Mouse (Mus musculus): ENCODE results near the gene Syt6.

The Syt6 gene

GRCm38 (mm10) chr3:103650406-103650805, 75.4 kb downstream of the Syt6 start:
- no peak for DNase-seq

- DNase-seq, result no peak
Observed at GRCm38 (mm10) chr3:103660012-103660411, 85.0 kb downstream of the Syt6 start.

- no peak for DNase-seq
Observed at GRCm38 (mm10) chr3:103661714-103662113, 86.7 kb downstream of the Syt6 start.

- DNase-seq, result no peak
Observed at GRCm38 (mm10) chr3:103663385-103663784, 88.4 kb downstream of the Syt6 start.

- DNase-seq, result no peak
Observed at GRCm38 (mm10) chr3:103672113-103672512, 97.1 kb downstream of the Syt6 start.

GRCm38 (mm10) chr3:103672716-103673115, 97.7 kb downstream of the Syt6 start:
- no peak for DNase-seq

- no peak for DNase-seq
Observed at GRCm38 (mm10) chr3:103678811-103679210, 103.8 kb downstream of the Syt6 start.

- DNase-seq, result no peak
Observed at GRCm38 (mm10) chr3:103682473-103682872, 107.4 kb downstream of the Syt6 start.

GRCm38 (mm10) chr3:103683234-103683965, 108.4 kb downstream of the Syt6 start:
- peak; percentile 13 for DNase-seq

- DNase-seq, result no peak
Observed at GRCm38 (mm10) chr3:103683966-103684319, 108.9 kb downstream of the Syt6 start.

GRCm38 (mm10) chr3:103689043-103689442, 114.0 kb downstream of the Syt6 start:
- no peak for DNase-seq

GRCm38 (mm10) chr3:103690506-103690905, 115.5 kb downstream of the Syt6 start:
- DNase-seq, result no peak
